Mouse (Mus musculus) spleen, postnatal 14 days (tissue): Measurements from ENCODE around the gene Dpm1.

Experiments
- DNase-seq, 2 experiments: peaks; one replicate each; pipeline ENCODE4 v3.0.0; 2021 to 2022; ENCODE audit warnings: low spot score in 2 of 2

The Dpm1 gene

GRCm38 (mm10) chr2:168166750-168167460 lies 63.5 kb downstream of the Dpm1 start:
- DNase-seq = no peak

GRCm38 (mm10) chr2:168161978-168162377 lies 68.4 kb downstream of the Dpm1 start:
- DNase-seq = no peak

GRCm38 (mm10) chr2:168161514-168161971 lies 68.8 kb downstream of the Dpm1 start:
- no peak for DNase-seq

GRCm38 (mm10) chr2:168160370-168160930 lies 69.9 kb downstream of the Dpm1 start:
- no peak for DNase-seq
